Mouse (Mus musculus) ES-CJ7 (cell line): ENCODE data around the gene Zfp984.
"Not testable (repeated sequence)": the region's sequence is repeated elsewhere in the genome, so short reads cannot be mapped to it uniquely, and the experiment has no call there.

Experiments used
- DNase-seq: peaks from one replicate; pipeline ENCODE4 v3.0.0; 2011; ENCODE audit warnings: low read depth, low spot score

The Zfp984 gene

GRCm38 (mm10) chr4:147809292-147809965 is at the start of gene Zfp984:
Zfp984 (minus strand) TSS chr4:147809788.
- peak; percentile 65 for DNase-seq

GRCm38 (mm10) chr4:147850776-147851175 is 41.2 kb upstream of the Zfp984 start:
- DNase-seq: no peak

- DNase-seq: no peak
Observed at GRCm38 (mm10) chr4:147848584-147848991, 39.0 kb upstream of the Zfp984 start.

GRCm38 (mm10) chr4:147847614-147848583 is 38.3 kb upstream of the Zfp984 start, which contains the start of gene Zfp933:
Zfp933 (minus strand) TSS chr4:147848366.
- peak; percentile 91 for DNase-seq

- DNase-seq: no peak
Observed at GRCm38 (mm10) chr4:147842871-147843270, 33.3 kb upstream of the Zfp984 start.

- not testable (repeated sequence) for DNase-seq
Observed at GRCm38 (mm10) chr4:147839282-147839681, 29.7 kb upstream of the Zfp984 start.

- DNase-seq: no peak
Observed at GRCm38 (mm10) chr4:147824389-147824788, 14.8 kb upstream of the Zfp984 start.

- DNase-seq: not testable (repeated sequence)
Observed at GRCm38 (mm10) chr4:147821414-147821813, 11.8 kb upstream of the Zfp984 start.

- DNase-seq: not testable (repeated sequence)
Observed at GRCm38 (mm10) chr4:147819659-147820058, 10.1 kb upstream of the Zfp984 start.

GRCm38 (mm10) chr4:147814592-147815167 is 5.1 kb upstream of the Zfp984 start:
- no peak for DNase-seq

GRCm38 (mm10) chr4:147813249-147813765 is 3.7 kb upstream of the Zfp984 start:
- DNase-seq: no peak

- DNase-seq: not testable (repeated sequence)
Observed at GRCm38 (mm10) chr4:147809966-147810304, 347 bp upstream of the Zfp984 start.

GRCm38 (mm10) chr4:147808483-147808882 is 1.1 kb downstream of the Zfp984 start:
- peak; percentile 56 for DNase-seq

- not testable (repeated sequence) for DNase-seq
Observed at GRCm38 (mm10) chr4:147795308-147795707, 14.3 kb downstream of the Zfp984 start.

- peak; percentile 41 for DNase-seq
Observed at GRCm38 (mm10) chr4:147794026-147794665, 15.4 kb downstream of the Zfp984 start.

- not testable (repeated sequence) for DNase-seq
Observed at GRCm38 (mm10) chr4:147793390-147793916, 16.1 kb downstream of the Zfp984 start.

GRCm38 (mm10) chr4:147791729-147792128 is 17.9 kb downstream of the Zfp984 start:
- DNase-seq: not testable (repeated sequence)

- DNase-seq: not testable (repeated sequence)
Observed at GRCm38 (mm10) chr4:147746255-147746654, 63.3 kb downstream of the Zfp984 start.

GRCm38 (mm10) chr4:147738636-147739369 is 70.8 kb downstream of the Zfp984 start:
- peak; percentile 68 for DNase-seq
